Mouse (Mus musculus) heart, postnatal 0 days (tissue): ENCODE results near the gene Spaca4.

Source experiments
- CTCF ChIP-seq: IDR thresholded peaks from 2 replicates; pipeline ENCODE4 v1.5.1; 2016; ENCODE audit warnings: antibody characterized with exemption, control low read depth, low read depth
- EP300 ChIP-seq: IDR thresholded peaks from 2 replicates; pipeline ENCODE4 v1.6.1; 2016; ENCODE audit warnings: antibody characterized with exemption, low read depth

- no peak for TF ChIP-seq CTCF
- peak; percentile 98 for TF ChIP-seq EP300
These were observed 18.1 kb downstream of the Spaca4 start for GRCm38 (mm10) chr7:45707375-45707967.
